Mouse (Mus musculus): ENCODE measurements around the gene Exoc6b. TPM values are rescaled to one million over a fixed set of nuclear protein-coding genes. Genes with fewer than 3 reads are reported as not detected.

Exoc6b gene
- polyA plus RNA-seq, 1 experiment: 41.9 TPM

DNA sequence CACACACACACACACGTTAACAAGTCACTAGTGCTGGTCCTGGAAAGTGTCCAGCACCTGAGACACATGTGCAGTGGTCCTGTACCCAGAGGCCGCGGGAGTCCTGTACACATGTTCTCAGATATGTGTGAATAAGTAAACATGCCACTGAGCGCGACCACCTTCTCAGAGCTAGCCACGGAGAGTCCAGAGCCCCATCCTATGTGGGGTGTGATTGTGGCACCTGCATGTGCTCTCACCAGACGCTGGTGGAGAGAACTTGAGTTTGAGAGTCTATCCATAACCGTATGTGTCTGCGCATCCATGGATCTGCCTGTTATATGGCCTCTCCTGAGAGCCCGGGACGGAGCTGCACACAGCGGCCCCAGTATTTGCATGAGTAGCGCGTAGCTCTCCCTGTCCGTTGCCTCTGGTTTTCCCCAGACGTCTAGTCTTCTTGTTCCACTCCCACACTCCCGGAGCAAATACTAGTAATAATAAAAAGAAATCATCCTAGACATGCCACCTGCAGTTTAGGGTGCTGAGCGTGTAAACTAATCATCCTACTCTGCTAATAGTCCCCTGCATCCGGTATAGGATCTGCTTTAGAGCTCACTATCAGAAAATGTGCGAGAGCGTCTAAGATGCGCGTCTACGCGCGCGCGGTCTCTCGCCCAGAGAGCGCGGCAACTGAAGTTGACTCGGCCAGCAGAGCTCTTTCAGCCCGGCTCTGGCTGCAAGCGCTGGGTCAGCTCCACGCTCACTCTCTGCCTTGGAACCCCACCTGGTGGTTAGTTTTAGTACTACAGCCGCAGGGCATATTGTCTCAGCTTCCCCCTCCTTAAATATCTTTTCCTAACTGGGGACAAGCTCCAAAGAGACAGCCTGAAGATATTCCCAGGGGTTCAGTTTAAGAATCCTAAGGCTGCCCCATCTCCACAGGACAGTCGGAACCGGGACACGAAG is 479.3 kb downstream of the Exoc6b start:
- no peak overlapping the region for H3K4me3 ChIP-seq (ENCODE audit: low read depth, low read length)
- no peaks in the 10 kb centered on the region for H3K36me3 ChIP-seq (ENCODE audit: control insufficient read depth, insufficient read depth, low read length, poor library complexity, severe bottlenecking)
- TF ChIP-seq EP300 (IDR thresholded peaks at IDR 0.05; ENCODE audit: insufficient read depth, low read depth, low read length): no peak
- TF ChIP-seq POLR2A (IDR thresholded peaks at IDR 0.05; ENCODE audit: insufficient read depth, low read length): no peak
- TF ChIP-seq CTCF (IDR thresholded peaks at IDR 0.05; ENCODE audit: low read depth, low read length): peak; percentile 77
- peaks cover 36% of the 10 kb centered on the region for H3K27me3 ChIP-seq (ENCODE audit: control insufficient read depth, insufficient read depth, low read length, poor library complexity, severe bottlenecking)
- no peak overlapping the region for H3K27ac ChIP-seq (ENCODE audit: insufficient read depth, low read length)
- no peaks in the 10 kb centered on the region for H3K4me1 ChIP-seq (ENCODE audit: control insufficient read depth, insufficient read depth, low read length)
- H3K9ac ChIP-seq (ENCODE audit: low read depth, poor library complexity, severe bottlenecking): no peak overlapping the region
- H3K9me3 ChIP-seq (replicated peaks; ENCODE audit: control insufficient read depth, insufficient read depth, low read length, poor library complexity, severe bottlenecking): no peaks in the 10 kb centered on the region

DNA sequence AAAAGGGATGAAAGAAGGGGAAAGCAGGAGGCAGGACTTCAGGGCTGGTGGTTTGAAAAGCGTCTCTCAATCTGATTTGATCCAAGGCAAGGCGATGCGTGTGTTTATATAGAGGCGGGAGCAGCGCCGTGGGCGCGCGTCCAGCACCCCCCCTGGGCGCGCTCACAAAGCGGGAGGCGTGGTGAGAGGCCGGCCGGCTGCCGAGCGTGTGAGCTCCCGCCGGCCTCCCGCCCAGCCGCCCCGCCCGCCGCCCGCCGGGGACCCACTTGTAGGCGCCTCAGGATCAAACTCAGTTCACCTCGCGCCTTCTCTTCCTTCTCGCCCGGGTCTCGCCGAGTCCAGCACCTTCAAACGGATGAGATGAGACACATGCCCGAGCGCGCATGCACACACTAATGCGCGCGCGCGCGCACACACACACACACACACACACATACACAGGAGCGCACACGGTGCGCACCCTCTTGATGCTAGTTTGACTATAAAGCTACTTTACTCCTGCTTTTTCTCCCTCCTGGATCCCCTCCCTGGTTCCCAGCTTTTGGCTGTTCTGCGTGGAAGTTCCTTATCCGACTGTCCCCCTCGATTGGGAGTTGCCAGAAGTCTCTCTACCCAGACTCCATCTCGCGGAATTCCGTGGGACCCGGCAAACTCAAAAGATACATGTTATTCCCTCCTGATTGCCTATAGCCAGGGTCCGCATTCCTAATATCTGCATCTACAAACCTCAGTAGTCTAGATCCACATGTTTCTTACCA is 480.2 kb downstream of the Exoc6b start:
- Histone ChIP-seq H3K36me3 (ENCODE audit: control insufficient read depth, insufficient read depth, low read length, poor library complexity, severe bottlenecking) (no peaks in the 10 kb centered on the region), H3K4me1 (ENCODE audit: control insufficient read depth, insufficient read depth, low read length) (no peaks in the 10 kb centered on the region), H3K9ac (ENCODE audit: low read depth, poor library complexity, severe bottlenecking) (no peak overlapping the region), H3K27me3 (ENCODE audit: control insufficient read depth, insufficient read depth, low read length, poor library complexity, severe bottlenecking) (peaks cover 45% of the 10 kb centered on the region), H3K27ac (ENCODE audit: insufficient read depth, low read length) (no peak overlapping the region), H3K4me3 (ENCODE audit: low read depth, low read length) (peak overlapping the region; percentile 62), H3K9me3 (replicated peaks; ENCODE audit: control insufficient read depth, insufficient read depth, low read length, poor library complexity, severe bottlenecking) (no peaks in the 10 kb centered on the region)
- TF ChIP-seq POLR2A (IDR thresholded peaks at IDR 0.05; ENCODE audit: insufficient read depth, low read length) (no peak), EP300 (IDR thresholded peaks at IDR 0.05; ENCODE audit: insufficient read depth, low read depth, low read length) (no peak), CTCF (IDR thresholded peaks at IDR 0.05; ENCODE audit: low read depth, low read length) (no peak)

DNA sequence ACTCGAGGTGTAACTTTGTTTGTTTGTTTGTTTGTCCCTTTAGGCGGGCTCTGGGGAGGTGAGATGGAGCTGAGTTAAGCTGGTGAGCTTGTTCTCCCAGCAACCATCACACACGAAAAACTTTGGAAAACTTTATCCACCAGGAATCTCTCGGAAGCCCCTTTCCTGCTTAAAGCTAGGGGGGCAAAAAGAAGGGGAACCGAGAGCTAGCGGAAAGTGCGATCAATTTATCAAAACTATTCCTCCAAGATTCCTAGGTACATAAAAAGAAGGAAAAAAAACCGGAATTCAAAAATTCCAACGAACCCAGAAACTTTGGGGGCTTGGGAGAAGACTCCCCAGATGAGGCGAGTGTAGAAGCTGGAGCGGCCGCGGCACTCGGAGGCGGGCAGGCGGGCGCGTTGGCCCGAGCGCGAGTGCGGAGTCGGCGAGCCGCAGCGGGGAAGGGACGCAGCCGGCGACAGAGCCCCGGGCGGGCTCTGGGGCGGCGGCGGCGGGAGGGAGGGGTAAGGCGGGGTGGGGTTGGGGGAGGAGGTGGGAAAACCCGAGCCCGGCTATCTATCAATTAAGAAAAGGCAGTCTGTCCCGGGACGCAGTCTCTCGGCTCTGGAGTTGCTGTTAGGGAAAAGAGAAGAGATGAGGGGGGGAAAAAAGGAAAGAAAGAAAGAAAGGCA is 481.0 kb downstream of the Exoc6b start:
- no peaks in the 10 kb centered on the region for H3K9me3 ChIP-seq (replicated peaks; ENCODE audit: control insufficient read depth, insufficient read depth, low read length, poor library complexity, severe bottlenecking)
- H3K9ac ChIP-seq (ENCODE audit: low read depth, poor library complexity, severe bottlenecking): no peak overlapping the region
- H3K36me3 ChIP-seq (ENCODE audit: control insufficient read depth, insufficient read depth, low read length, poor library complexity, severe bottlenecking): no peaks in the 10 kb centered on the region
- peaks cover 45% of the 10 kb centered on the region for H3K27me3 ChIP-seq (ENCODE audit: control insufficient read depth, insufficient read depth, low read length, poor library complexity, severe bottlenecking)
- H3K4me3 ChIP-seq (ENCODE audit: low read depth, low read length): peak overlapping the region; percentile 59
- no peaks in the 10 kb centered on the region for H3K4me1 ChIP-seq (ENCODE audit: control insufficient read depth, insufficient read depth, low read length)
- H3K27ac ChIP-seq (ENCODE audit: insufficient read depth, low read length): no peak overlapping the region
- TF ChIP-seq POLR2A (IDR thresholded peaks at IDR 0.05; ENCODE audit: insufficient read depth, low read length) (no peak), CTCF (IDR thresholded peaks at IDR 0.05; ENCODE audit: low read depth, low read length) (no peak), EP300 (IDR thresholded peaks at IDR 0.05; ENCODE audit: insufficient read depth, low read depth, low read length) (no peak)

DNA sequence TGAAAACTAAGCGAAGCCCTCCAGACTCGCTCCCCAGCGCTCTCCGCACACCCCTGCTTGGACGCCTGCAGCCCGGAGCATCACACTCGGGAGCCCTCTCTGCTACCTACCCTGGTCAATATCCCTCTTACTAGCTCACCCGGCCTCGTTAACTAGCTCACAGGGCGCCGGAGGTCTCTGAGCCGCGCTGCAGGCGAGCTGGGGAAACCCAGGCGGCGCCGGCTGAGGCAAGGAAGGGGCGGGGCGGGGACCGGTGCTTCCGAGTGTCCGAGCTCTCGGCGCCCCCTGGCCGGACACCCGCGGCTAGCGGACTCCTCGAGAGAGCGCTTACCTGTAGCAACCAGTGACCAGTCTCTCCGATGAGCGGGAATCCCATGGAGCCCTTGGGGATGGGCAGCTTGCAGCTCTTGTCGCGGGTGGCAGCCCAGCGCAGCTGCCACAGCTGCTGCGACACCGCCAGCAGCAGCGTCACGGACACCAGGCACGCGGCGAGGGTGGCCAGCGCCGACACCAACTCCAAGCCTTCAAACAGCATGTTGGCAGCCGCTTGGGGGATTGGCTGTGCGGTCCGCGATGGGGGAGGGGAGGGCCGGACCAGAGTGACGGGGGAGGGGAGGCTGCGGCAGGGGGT is 481.7 kb downstream of the Exoc6b start:
- no peak for TF ChIP-seq CTCF (IDR thresholded peaks at IDR 0.05; ENCODE audit: low read depth, low read length)
- no peak for TF ChIP-seq EP300 (IDR thresholded peaks at IDR 0.05; ENCODE audit: insufficient read depth, low read depth, low read length)
- TF ChIP-seq POLR2A (IDR thresholded peaks at IDR 0.05; ENCODE audit: insufficient read depth, low read length): no peak
- Histone ChIP-seq H3K27me3 (ENCODE audit: control insufficient read depth, insufficient read depth, low read length, poor library complexity, severe bottlenecking) (peaks cover 46% of the 10 kb centered on the region), H3K36me3 (ENCODE audit: control insufficient read depth, insufficient read depth, low read length, poor library complexity, severe bottlenecking) (no peaks in the 10 kb centered on the region), H3K4me3 (ENCODE audit: low read depth, low read length) (peak overlapping the region; percentile 56), H3K9me3 (replicated peaks; ENCODE audit: control insufficient read depth, insufficient read depth, low read length, poor library complexity, severe bottlenecking) (no peaks in the 10 kb centered on the region), H3K27ac (ENCODE audit: insufficient read depth, low read length) (no peak overlapping the region), H3K9ac (ENCODE audit: low read depth, poor library complexity, severe bottlenecking) (no peak overlapping the region; the same call in 1 of the 2 replicates), H3K4me1 (ENCODE audit: control insufficient read depth, insufficient read depth, low read length) (no peaks in the 10 kb centered on the region)

DNA sequence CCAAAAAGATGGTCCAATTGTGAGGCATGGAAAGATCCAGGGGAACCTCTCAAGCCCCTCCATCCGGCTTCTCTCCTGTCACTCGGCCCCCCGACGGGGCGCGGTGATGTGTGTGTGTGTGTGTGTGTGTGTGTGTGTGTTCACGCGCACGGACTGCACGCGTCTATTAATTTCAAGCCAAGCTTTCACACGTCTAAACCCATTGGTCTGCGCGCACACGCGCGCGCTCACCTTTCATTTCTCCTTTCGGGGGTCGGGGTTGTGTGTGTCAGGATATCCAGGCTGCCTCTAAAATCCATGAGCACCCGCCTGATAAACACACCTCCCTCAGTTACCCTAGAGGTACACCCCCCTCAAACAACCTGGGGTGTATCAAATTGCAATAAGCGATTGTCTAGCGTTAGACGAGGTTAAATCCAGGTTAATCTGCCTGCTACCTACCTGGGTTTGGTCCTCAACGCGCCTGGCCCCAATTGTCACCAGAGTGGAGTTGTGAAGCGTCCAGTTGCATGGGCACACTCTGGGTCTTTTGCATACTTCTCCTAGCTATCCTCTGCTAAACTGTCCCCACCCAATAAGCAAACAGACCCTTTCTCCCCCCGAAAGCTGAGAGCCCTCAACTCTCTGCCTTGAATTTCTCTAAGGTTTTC is 482.6 kb downstream of the Exoc6b start:
- Histone ChIP-seq H3K27ac (ENCODE audit: insufficient read depth, low read length) (no peak overlapping the region), H3K9me3 (replicated peaks; ENCODE audit: control insufficient read depth, insufficient read depth, low read length, poor library complexity, severe bottlenecking) (no peaks in the 10 kb centered on the region), H3K36me3 (ENCODE audit: control insufficient read depth, insufficient read depth, low read length, poor library complexity, severe bottlenecking) (no peaks in the 10 kb centered on the region), H3K4me3 (ENCODE audit: low read depth, low read length) (no peak overlapping the region), H3K4me1 (ENCODE audit: control insufficient read depth, insufficient read depth, low read length) (no peaks in the 10 kb centered on the region), H3K27me3 (ENCODE audit: control insufficient read depth, insufficient read depth, low read length, poor library complexity, severe bottlenecking) (peaks cover 46% of the 10 kb centered on the region), H3K9ac (ENCODE audit: low read depth, poor library complexity, severe bottlenecking) (no peak overlapping the region)
- no peak for TF ChIP-seq POLR2A (IDR thresholded peaks at IDR 0.05; ENCODE audit: insufficient read depth, low read length)
- no peak for TF ChIP-seq CTCF (IDR thresholded peaks at IDR 0.05; ENCODE audit: low read depth, low read length)
- no peak for TF ChIP-seq EP300 (IDR thresholded peaks at IDR 0.05; ENCODE audit: insufficient read depth, low read depth, low read length)
